Mouse (Mus musculus) kidney, adult 2 months (tissue): Measurements from ENCODE around the gene Dact3.

ENCODE experiments used
- CTCF ChIP-seq: fragments of 200-500 bp; conservative IDR thresholded peaks from 2 replicates; pipeline ENCODE4 v1.5.1; 2011; ENCODE audit warnings: low read depth, mild to moderate bottlenecking, control low read depth, low read length, moderate library complexity, mixed read lengths; ENCODE audit not compliant: insufficient read depth, insufficient read length
- POLR2A ChIP-seq: fragments of 200-500 bp; IDR thresholded peaks from one replicate; pipeline ENCODE4 v1.6.1; 2011; ENCODE audit warnings: low read depth, low read length, control low read depth

DNA sequence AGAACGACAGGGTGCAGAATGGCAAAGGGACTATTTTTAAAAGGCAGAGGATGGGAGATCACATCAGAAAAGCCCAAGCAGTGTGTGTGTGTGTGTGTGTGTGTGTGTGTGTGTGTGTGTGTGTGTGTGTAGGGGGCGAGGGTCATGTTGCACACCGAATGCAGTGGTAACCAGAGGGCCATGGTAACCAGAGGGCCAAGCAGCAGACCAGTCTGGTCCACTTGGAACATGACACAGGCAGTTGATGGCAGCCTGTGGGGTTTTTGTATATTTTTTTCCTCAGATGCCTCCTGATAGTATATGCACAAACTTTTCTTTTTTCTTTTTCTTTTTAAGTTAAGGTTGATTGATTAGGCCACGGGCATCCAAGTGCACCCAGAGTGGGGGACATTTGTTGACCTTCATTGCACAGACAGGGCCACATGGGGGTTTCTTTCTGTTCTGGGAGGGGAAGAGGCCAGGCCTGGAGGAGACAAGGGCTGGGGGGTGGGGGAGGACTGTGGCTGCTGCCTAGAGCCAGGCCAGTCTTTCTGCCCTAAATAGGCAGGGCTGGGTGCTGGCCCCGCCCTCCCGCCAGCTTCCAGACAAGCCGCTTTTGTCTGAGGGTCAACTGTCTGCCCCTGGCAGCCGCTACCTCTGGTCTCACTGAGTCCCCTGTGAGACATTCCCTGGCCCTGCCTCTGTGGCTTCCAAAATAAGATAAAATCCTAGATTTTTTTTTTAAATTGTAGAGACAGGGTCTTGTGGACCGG is 4.9 kb downstream of the Dact3 start:
- TF ChIP-seq POLR2A (no peak), CTCF (no peak)
